Mouse (Mus musculus): ENCODE measurements around the gene Trex1.

GRCm38 (mm10) chr9:109054712-109055111, 4.8 kb downstream of the Trex1 start:
- TF ChIP-seq POLR2A (IDR thresholded peaks at IDR 0.05; ENCODE audit: control insufficient read depth, extremely low read depth, insufficient read depth, low read length, poor library complexity): no peak
- TF ChIP-seq CTCF (IDR thresholded peaks at IDR 0.05; ENCODE audit: borderline replicate concordance, control insufficient read depth, extremely low read depth, insufficient read depth, low read length, poor library complexity): no peak

Measured in thymus, adult 2 months (tissue).